Mouse (Mus musculus): ENCODE measurements around the gene Tpm1. TPM values are rescaled to one million over a fixed set of nuclear protein-coding genes. Genes with fewer than 3 reads are reported as not detected.

The Tpm1 gene
- polyA plus RNA-seq, 2 experiments, result 643 to 728 TPM

- no peaks in the 10 kb centered on the region for H3K9me3 ChIP-seq (ENCODE audit: control insufficient read depth, low read length)
- H3K27ac ChIP-seq (replicated peaks; ENCODE audit: low read depth, low read length), result peak overlapping the region; percentile 33; the same call in 1 of the 2 replicates
- ATAC-seq (ENCODE audit: low FRiP score, low read depth) (peak; percentile 73; the same call in 1 of the 2 replicates), DNase-seq (ENCODE audit: low spot score) (peak; percentile 77)
- WGBS, result 26% methylated on average over 6 of the region's 6 CpGs
- no peaks in the 10 kb centered on the region for H3K36me3 ChIP-seq (ENCODE audit: control insufficient read depth, insufficient read depth, low read length)
- H3K4me3 ChIP-seq (replicated peaks; ENCODE audit: low read length), result no peak overlapping the region
- no peak overlapping the region for H3K9ac ChIP-seq (ENCODE audit: low read depth, low read length, severe bottlenecking)
- H3K4me1 ChIP-seq (ENCODE audit: control insufficient read depth, insufficient read depth, low read length), result peaks cover 7% of the 10 kb centered on the region; the same call in 1 of the 2 replicates
- H3K27me3 ChIP-seq (ENCODE audit: control insufficient read depth, insufficient read depth, low read length), result no peaks in the 10 kb centered on the region
- TF ChIP-seq POLR2A (IDR thresholded peaks at IDR 0.05; ENCODE audit: borderline replicate concordance, extremely low read depth, insufficient read depth, insufficient read length), result no peak
- no peak overlapping the region for H3K4me2 ChIP-seq (replicated peaks; ENCODE audit: low read depth, low read length, severe bottlenecking)
These were observed 9.2 kb upstream of the Tpm1 start for GRCm38 (mm10) chr9:67058366-67058765.

- H3K9me3 ChIP-seq (ENCODE audit: control insufficient read depth, low read length), result no peaks in the 10 kb centered on the region
- no peaks in the 10 kb centered on the region for H3K36me3 ChIP-seq (ENCODE audit: control insufficient read depth, insufficient read depth, low read length)
- H3K27ac ChIP-seq (replicated peaks; ENCODE audit: low read depth, low read length), result no peak overlapping the region
- WGBS, result 73% methylated on average over 6 of the region's 6 CpGs
- peaks cover 7% of the 10 kb centered on the region; the same call in 1 of the 2 replicates for H3K27me3 ChIP-seq (ENCODE audit: control insufficient read depth, insufficient read depth, low read length)
- no peak for TF ChIP-seq POLR2A (IDR thresholded peaks at IDR 0.05; ENCODE audit: borderline replicate concordance, extremely low read depth, insufficient read depth, insufficient read length)
- no peak overlapping the region for H3K4me3 ChIP-seq (replicated peaks; ENCODE audit: low read length)
- no peak for ATAC-seq (ENCODE audit: low FRiP score, low read depth)
- H3K4me2 ChIP-seq (replicated peaks; ENCODE audit: low read depth, low read length, severe bottlenecking), result no peak overlapping the region
- peaks cover 21% of the 10 kb centered on the region for H3K4me1 ChIP-seq (ENCODE audit: control insufficient read depth, insufficient read depth, low read length)
- DNase-seq (ENCODE audit: low spot score), result no peak
- H3K9ac ChIP-seq (ENCODE audit: low read depth, low read length, severe bottlenecking), result no peak overlapping the region
These were observed 1.6 kb upstream of the Tpm1 start for GRCm38 (mm10) chr9:67050736-67051337.

GRCm38 (mm10) chr9:67049836-67050235, 630 bp upstream of the Tpm1 start:
- WGBS, result 20% methylated on average over 7 of the region's 7 CpGs
- peaks cover 27% of the 10 kb centered on the region for H3K4me1 ChIP-seq (ENCODE audit: control insufficient read depth, insufficient read depth, low read length)
- H3K4me3 ChIP-seq (replicated peaks; ENCODE audit: low read length), result peak overlapping the region; percentile 69
- H3K9ac ChIP-seq (ENCODE audit: low read depth, low read length, severe bottlenecking), result peak overlapping the region; percentile 85
- H3K4me2 ChIP-seq (replicated peaks; ENCODE audit: low read depth, low read length, severe bottlenecking), result peak overlapping the region; percentile 62
- no peaks in the 10 kb centered on the region for H3K9me3 ChIP-seq (ENCODE audit: control insufficient read depth, low read length)
- no peaks in the 10 kb centered on the region for H3K36me3 ChIP-seq (ENCODE audit: control insufficient read depth, insufficient read depth, low read length)
- DNase-seq (ENCODE audit: low spot score), result no peak
- peak overlapping the region; percentile 85 for H3K27ac ChIP-seq (replicated peaks; ENCODE audit: low read depth, low read length)
- no peak for TF ChIP-seq POLR2A (IDR thresholded peaks at IDR 0.05; ENCODE audit: borderline replicate concordance, extremely low read depth, insufficient read depth, insufficient read length)
- H3K27me3 ChIP-seq (ENCODE audit: control insufficient read depth, insufficient read depth, low read length), result peaks cover 7% of the 10 kb centered on the region; the same call in 1 of the 2 replicates
- ATAC-seq (ENCODE audit: low FRiP score, low read depth), result no peak

- H3K4me1 ChIP-seq (ENCODE audit: control insufficient read depth, insufficient read depth, low read length), result peaks cover 35% of the 10 kb centered on the region
- DNase-seq (ENCODE audit: low spot score) (no peak), ATAC-seq (ENCODE audit: low FRiP score, low read depth) (0 out of 2 replicates have a peak, but pooled peaks have one; percentile 1)
These were observed 622 bp downstream of the Tpm1 start for GRCm38 (mm10) chr9:67048483-67049085.

GRCm38 (mm10) chr9:67047606-67048482, 1.4 kb downstream of the Tpm1 start:
- Histone ChIP-seq H3K4me1 (ENCODE audit: control insufficient read depth, insufficient read depth, low read length) (peaks cover 37% of the 10 kb centered on the region), H3K27ac (replicated peaks; ENCODE audit: low read depth, low read length) (peak overlapping the region; percentile 67), H3K4me3 (replicated peaks; ENCODE audit: low read length) (peak overlapping the region; percentile 69), H3K9me3 (ENCODE audit: control insufficient read depth, low read length) (no peaks in the 10 kb centered on the region), H3K36me3 (ENCODE audit: control insufficient read depth, insufficient read depth, low read length) (no peaks in the 10 kb centered on the region), H3K4me2 (replicated peaks; ENCODE audit: low read depth, low read length, severe bottlenecking) (peak overlapping the region; percentile 62), H3K9ac (ENCODE audit: low read depth, low read length, severe bottlenecking) (peak overlapping the region; percentile 85), H3K27me3 (ENCODE audit: control insufficient read depth, insufficient read depth, low read length) (peaks cover 7% of the 10 kb centered on the region; the same call in 1 of the 2 replicates)
- DNase-seq (ENCODE audit: low spot score) (no peak), ATAC-seq (ENCODE audit: low FRiP score, low read depth) (no peak)
- under 1% methylated on average over 49 of the region's 50 CpGs for WGBS
- no peak for TF ChIP-seq POLR2A (IDR thresholded peaks at IDR 0.05; ENCODE audit: borderline replicate concordance, extremely low read depth, insufficient read depth, insufficient read length)

More at GRCm38 (mm10) chr9:67048483-67049085, 622 bp downstream of the Tpm1 start:
- 0% methylated on average over 25 of the region's 26 CpGs for WGBS
- peak overlapping the region; percentile 69 for H3K4me3 ChIP-seq (replicated peaks; ENCODE audit: low read length)
- H3K4me2 ChIP-seq (replicated peaks; ENCODE audit: low read depth, low read length, severe bottlenecking), result peak overlapping the region; percentile 62
- H3K36me3 ChIP-seq (ENCODE audit: control insufficient read depth, insufficient read depth, low read length), result no peaks in the 10 kb centered on the region
- no peaks in the 10 kb centered on the region for H3K9me3 ChIP-seq (ENCODE audit: control insufficient read depth, low read length)
- peaks cover 7% of the 10 kb centered on the region; the same call in 1 of the 2 replicates for H3K27me3 ChIP-seq (ENCODE audit: control insufficient read depth, insufficient read depth, low read length)
- peak overlapping the region; percentile 85 for H3K9ac ChIP-seq (ENCODE audit: low read depth, low read length, severe bottlenecking)
- no peak for TF ChIP-seq POLR2A (IDR thresholded peaks at IDR 0.05; ENCODE audit: borderline replicate concordance, extremely low read depth, insufficient read depth, insufficient read length)
- H3K27ac ChIP-seq (replicated peaks; ENCODE audit: low read depth, low read length), result peak overlapping the region; percentile 85

Data from limb, embryonic 14.5 days (tissue).